23 mouse cellular contexts compared by ENCODE assay signal in the genomic region with DNA sequence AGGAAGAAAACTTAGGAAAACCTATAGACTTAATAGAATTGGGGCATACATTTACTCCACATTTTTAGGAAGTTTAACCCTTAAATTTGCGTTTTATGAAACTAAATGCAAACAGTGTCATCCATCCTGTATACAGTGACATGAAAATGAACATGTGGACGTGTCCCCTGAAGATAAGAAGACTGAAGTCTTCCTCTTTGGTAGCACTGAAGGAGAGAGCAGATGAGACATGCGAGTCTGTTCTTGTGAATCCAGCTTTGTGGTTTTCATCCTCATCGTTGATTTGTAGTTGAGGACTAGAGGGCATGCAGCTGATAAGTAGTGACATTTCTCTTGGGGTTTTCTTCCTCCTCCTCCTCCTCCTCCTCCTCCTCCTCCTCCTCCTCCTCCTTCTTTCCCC.
A peak's percentile ranks its signal among the peaks of the same experiment; 100 is the strongest.
DNase-seq lines count a peak whose midpoint lies in the region; ATAC-seq and TF ChIP-seq lines count a peak whose summit lies in the region.
"Had no signal": no experiment of that assay in that cellular context is flagged by ENCODE, and none has a peak within 500 bp of the region (broad histone marks: within the 10 kb centered on the region; RNA-seq: fewer than 3 reads in every experiment).

No protein-coding gene starts in this region.

- no peaks in the 10 kb centered on the region for H3K4me1 ChIP-seq in forebrain, embryonic 11.5 days (replicated peaks; ENCODE audit: control insufficient read depth, insufficient read depth, low read length)
- peaks cover 23% of the 10 kb centered on the region for H3K4me1 ChIP-seq in forebrain, embryonic 15.5 days
- H3K4me1 ChIP-seq in midbrain, embryonic 11.5 days (ENCODE audit: control insufficient read depth, insufficient read depth, low read length): no peaks in the 10 kb centered on the region
- no peaks in the 10 kb centered on the region for H3K4me1 ChIP-seq in midbrain, embryonic 14.5 days (ENCODE audit: control insufficient read depth, insufficient read depth, low read length)
- H3K4me1 ChIP-seq in stomach, postnatal 0 days (replicated peaks; ENCODE audit: control insufficient read depth, insufficient read depth): no peaks in the 10 kb centered on the region
- H3K4me1 ChIP-seq in neural tube, embryonic 15.5 days: peaks cover 12% of the 10 kb centered on the region
- H3K4me1 ChIP-seq: embryonic facial prominence, embryonic 12.5 days; forebrain, embryonic 12.5 days had no signal

- ATAC-seq in forebrain, embryonic 11.5 days (replicated peaks; ENCODE audit: low FRiP score): no peak
- no peak for ATAC-seq in forebrain, embryonic 15.5 days (replicated peaks)
- no peak for ATAC-seq in midbrain, embryonic 11.5 days (ENCODE audit: low FRiP score)
- ATAC-seq in midbrain, embryonic 14.5 days (ENCODE audit: low FRiP score, low TSS enrichment): no peak
- ATAC-seq in stomach, postnatal 0 days (ENCODE audit: low FRiP score, low TSS enrichment): no peak
- ATAC-seq in neural tube, embryonic 15.5 days (ENCODE audit: low FRiP score): no peak
- ATAC-seq: forebrain, embryonic 14.5 days; forebrain, postnatal 0 days had no signal

- no peak overlapping the region for H3K9ac ChIP-seq in forebrain, embryonic 11.5 days (ENCODE audit: low read length)
- H3K9ac ChIP-seq in forebrain, embryonic 15.5 days (replicated peaks): no peak overlapping the region
- no peak overlapping the region for H3K9ac ChIP-seq in midbrain, embryonic 11.5 days (ENCODE audit: low read length)
- no peak overlapping the region for H3K9ac ChIP-seq in midbrain, embryonic 14.5 days (replicated peaks; ENCODE audit: low read length)
- H3K9ac ChIP-seq in stomach, postnatal 0 days (ENCODE audit: low read length): no peak overlapping the region
- H3K9ac ChIP-seq in neural tube, embryonic 15.5 days (replicated peaks): no peak overlapping the region
- H3K9ac ChIP-seq: embryonic facial prominence, embryonic 12.5 days; forebrain, embryonic 12.5 days; forebrain, postnatal 0 days had no signal

- DNase-seq in forebrain, embryonic 11.5 days (ENCODE audit: low spot score): peak; percentile 3
- DNase-seq in midbrain, embryonic 11.5 days (ENCODE audit: low spot score, missing footprints): peak; percentile 39
- DNase-seq in midbrain, embryonic 14.5 days: no peak
- DNase-seq in MEL-GATA-1-ER (ENCODE audit: extremely low read depth, low read depth): peak; percentile 75
- DNase-seq in stomach, postnatal 0 days (ENCODE audit: low spot score): peak; percentile 1
- no peak for DNase-seq in kidney, adult 8-10 months
- DNase-seq: adrenal gland, adult 2 months; adrenal gland, postnatal 10 days; adrenal gland, postnatal 25 days; B cell, adult 2 months; cerebellum, adult 11 months; cerebellum, adult 18-20 months; cerebellum, adult 8-10 months; cerebellum, adult 9-11 months; cerebellum, postnatal 14 days; embryo, embryonic 11 days; forebrain, postnatal 0 days had no signal

- H3K27me3 ChIP-seq in forebrain, embryonic 11.5 days (ENCODE audit: control insufficient read depth, insufficient read depth, low read length): no peaks in the 10 kb centered on the region
- H3K27me3 ChIP-seq in forebrain, embryonic 15.5 days: no peaks in the 10 kb centered on the region
- H3K27me3 ChIP-seq in midbrain, embryonic 11.5 days (ENCODE audit: control insufficient read depth, insufficient read depth, low read length): no peaks in the 10 kb centered on the region
- H3K27me3 ChIP-seq in midbrain, embryonic 14.5 days (ENCODE audit: control insufficient read depth, insufficient read depth, low read length): no peaks in the 10 kb centered on the region
- H3K27me3 ChIP-seq in stomach, postnatal 0 days (ENCODE audit: control insufficient read depth, insufficient read depth, low read length): no peaks in the 10 kb centered on the region
- H3K27me3 ChIP-seq in neural tube, embryonic 15.5 days (replicated peaks): no peaks in the 10 kb centered on the region
- H3K27me3 ChIP-seq: CH12.LX; embryonic facial prominence, embryonic 12.5 days; forebrain, embryonic 12.5 days had no signal

- H3K27ac ChIP-seq in forebrain, embryonic 11.5 days (ENCODE audit: low read depth, low read length): no peak overlapping the region
- no peak overlapping the region for H3K27ac ChIP-seq in forebrain, embryonic 15.5 days (replicated peaks)
- no peak overlapping the region for H3K27ac ChIP-seq in midbrain, embryonic 11.5 days (ENCODE audit: low read depth, low read length)
- H3K27ac ChIP-seq in midbrain, embryonic 14.5 days (replicated peaks; ENCODE audit: low read depth, low read length): no peak overlapping the region
- H3K27ac ChIP-seq in stomach, postnatal 0 days (replicated peaks): no peak overlapping the region
- H3K27ac ChIP-seq in neural tube, embryonic 15.5 days (replicated peaks): no peak overlapping the region
- H3K27ac ChIP-seq: embryonic facial prominence, embryonic 12.5 days; forebrain, embryonic 12.5 days had no signal

- 93% methylated on average over 4 of the region's 4 CpGs for WGBS in forebrain, embryonic 11.5 days
- WGBS in forebrain, embryonic 15.5 days: 93% methylated on average over 4 of the region's 4 CpGs
- 96% methylated on average over 4 of the region's 4 CpGs for WGBS in midbrain, embryonic 11.5 days
- 93% methylated on average over 4 of the region's 4 CpGs for WGBS in midbrain, embryonic 14.5 days
- 79% methylated on average over 4 of the region's 4 CpGs for WGBS in stomach, postnatal 0 days
- WGBS in neural tube, embryonic 15.5 days: 91% methylated on average over 4 of the region's 4 CpGs

- no peaks in the 10 kb centered on the region for H3K9me3 ChIP-seq in forebrain, embryonic 11.5 days (ENCODE audit: control insufficient read depth, low read length)
- H3K9me3 ChIP-seq in forebrain, embryonic 15.5 days: no peaks in the 10 kb centered on the region
- H3K9me3 ChIP-seq in midbrain, embryonic 11.5 days (ENCODE audit: control insufficient read depth, low read length): no peaks in the 10 kb centered on the region
- H3K9me3 ChIP-seq in midbrain, embryonic 14.5 days (ENCODE audit: control insufficient read depth, low read length): no peaks in the 10 kb centered on the region
- no peaks in the 10 kb centered on the region for H3K9me3 ChIP-seq in stomach, postnatal 0 days (ENCODE audit: control insufficient read depth, low read length)
- no peaks in the 10 kb centered on the region for H3K9me3 ChIP-seq in neural tube, embryonic 15.5 days (replicated peaks)
- H3K9me3 ChIP-seq: embryonic facial prominence, embryonic 12.5 days; forebrain, embryonic 12.5 days had no signal

- no peak overlapping the region for H3K4me2 ChIP-seq in forebrain, embryonic 11.5 days (ENCODE audit: low read depth, low read length, severe bottlenecking)
- H3K4me2 ChIP-seq in forebrain, embryonic 15.5 days (replicated peaks): no peak overlapping the region
- H3K4me2 ChIP-seq in midbrain, embryonic 11.5 days: no peak overlapping the region
- H3K4me2 ChIP-seq in midbrain, embryonic 14.5 days (ENCODE audit: low read length): no peak overlapping the region
- no peak overlapping the region for H3K4me2 ChIP-seq in stomach, postnatal 0 days (replicated peaks; ENCODE audit: low read depth)
- no peak overlapping the region for H3K4me2 ChIP-seq in neural tube, embryonic 15.5 days
- H3K4me2 ChIP-seq: embryonic facial prominence, embryonic 12.5 days; forebrain, embryonic 12.5 days had no signal

- no peak for TF ChIP-seq CTCF in stomach, postnatal 0 days (IDR thresholded peaks at IDR 0.05; ENCODE audit: low read depth)

- H3K4me3 ChIP-seq in forebrain, embryonic 11.5 days (ENCODE audit: low read depth, low read length): no peak overlapping the region
- no peak overlapping the region for H3K4me3 ChIP-seq in forebrain, embryonic 15.5 days
- H3K4me3 ChIP-seq in midbrain, embryonic 11.5 days (ENCODE audit: low read depth, low read length): no peak overlapping the region
- no peak overlapping the region for H3K4me3 ChIP-seq in midbrain, embryonic 14.5 days (replicated peaks; ENCODE audit: low read depth, low read length)
- H3K4me3 ChIP-seq in stomach, postnatal 0 days (ENCODE audit: low read depth, low read length): no peak overlapping the region
- no peak overlapping the region for H3K4me3 ChIP-seq in neural tube, embryonic 15.5 days (replicated peaks)
- H3K4me3 ChIP-seq: embryonic facial prominence, embryonic 12.5 days; forebrain, embryonic 12.5 days had no signal

- TF ChIP-seq EP300 in stomach, postnatal 0 days (optimal IDR thresholded peaks at IDR 0.05): no peak

- H3K36me3 ChIP-seq in forebrain, embryonic 11.5 days (ENCODE audit: control insufficient read depth, insufficient read depth, low read length): no peaks in the 10 kb centered on the region
- no peaks in the 10 kb centered on the region for H3K36me3 ChIP-seq in forebrain, embryonic 15.5 days
- H3K36me3 ChIP-seq in midbrain, embryonic 11.5 days (ENCODE audit: control insufficient read depth, insufficient read depth, low read length): peaks cover 6% of the 10 kb centered on the region; the same call in 1 of the 2 replicates
- no peaks in the 10 kb centered on the region for H3K36me3 ChIP-seq in midbrain, embryonic 14.5 days (ENCODE audit: control insufficient read depth, insufficient read depth, low read length)
- H3K36me3 ChIP-seq in stomach, postnatal 0 days (ENCODE audit: control insufficient read depth, insufficient read depth, low read length): no peaks in the 10 kb centered on the region
- H3K36me3 ChIP-seq in neural tube, embryonic 15.5 days: no peaks in the 10 kb centered on the region

Comparison
In these comparisons a context has a peak if more than half of its experiments do, and no peak if none do; other contexts are left out.
1. DNase-seq: peak in forebrain, embryonic 11.5 days (single experiment), midbrain, embryonic 11.5 days (single experiment), MEL-GATA-1-ER (single experiment) and stomach, postnatal 0 days (single experiment); none in midbrain, embryonic 14.5 days (single experiment) and kidney, adult 8-10 months (0 of 2).